ENCODE assay signal across 1 mouse cellular context in the genomic region with DNA sequence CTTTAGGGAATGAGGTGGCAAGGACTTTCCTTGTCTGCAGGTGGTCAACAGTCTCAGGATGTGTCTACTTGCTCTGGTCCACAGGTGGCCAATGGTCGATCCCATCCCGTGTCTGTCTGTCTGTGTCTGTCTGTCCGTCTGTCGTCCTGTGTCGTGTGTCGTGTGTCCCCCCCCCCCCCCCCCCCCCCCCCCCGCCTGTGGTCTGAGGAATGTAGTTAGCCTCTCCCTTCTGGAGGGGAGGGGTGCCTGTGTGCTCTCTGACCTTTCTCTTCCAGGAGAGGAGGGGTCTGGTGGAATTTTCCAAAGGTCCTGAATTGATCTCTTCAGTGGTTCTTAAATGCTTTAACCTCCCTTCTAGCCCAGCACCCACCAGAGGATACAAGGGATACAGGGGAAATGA.
TF ChIP-seq lines count a peak whose summit lies in the region.

No protein-coding gene starts in this region.

TF ChIP-seq in MEL, 35 proteins besides CTCF, POLR2A, EP300 and RAD21 (continued from another document):
- TF ChIP-seq JUND (IDR thresholded peaks at IDR 0.05; ENCODE audit: low read depth, low read length) = no peak
- TF ChIP-seq TBP (IDR thresholded peaks at IDR 0.05; ENCODE audit: low read depth, low read length) = no peak
- TF ChIP-seq MAFK (IDR thresholded peaks at IDR 0.05; ENCODE audit: borderline replicate concordance, low read depth, low read length) = no peak
- TF ChIP-seq RCOR1 (IDR thresholded peaks at IDR 0.05; ENCODE audit: low read depth, low read length) = no peak
- TF ChIP-seq UBTF (IDR thresholded peaks at IDR 0.05; ENCODE audit: borderline replicate concordance, insufficient read depth, low read depth, low read length) = no peak
- TF ChIP-seq HCFC1 (IDR thresholded peaks at IDR 0.05; ENCODE audit: low read depth, low read length) = no peak
- TF ChIP-seq ETS1 (IDR thresholded peaks at IDR 0.05; ENCODE audit: low read depth, low read length) = no peak
- no peak for TF ChIP-seq ELF1 (IDR thresholded peaks at IDR 0.05; ENCODE audit: low read depth, low read length)
- no peak for TF ChIP-seq ZKSCAN1 (IDR thresholded peaks at IDR 0.05; ENCODE audit: low read depth, low read length)
- no peak for TF ChIP-seq MEF2A (IDR thresholded peaks at IDR 0.05; ENCODE audit: extremely low read depth, insufficient replicate concordance, low read depth, low read length, poor library complexity, severe bottlenecking)
- TF ChIP-seq MXI1 (IDR thresholded peaks at IDR 0.05; ENCODE audit: low read depth, low read length) = no peak
TF ChIP-seq in MEL: peak in this region for 0.
